Mouse (Mus musculus) layer of hippocampus, postnatal 14 days (tissue): ENCODE results near the gene Defb48. TPM values are rescaled to one million over a fixed set of nuclear protein-coding genes. Genes with fewer than 3 reads are reported as not detected.
A peak's percentile ranks its signal among the peaks of the same experiment; 100 is the strongest.

Source experiments
- DNase-seq, 2 experiments: peaks; one replicate each; pipeline ENCODE4 v3.0.0; 2021 to 2022; ENCODE audit warnings: low spot score in 2 of 2, mixed read lengths in 1 of 2
- total RNA-seq, 2 experiments: library from RNA; stranded (reverse); gene quantifications; 2 replicates each; pipeline ENCODE4 v1.2.3; 2021

Gene Defb48
- total RNA-seq, 2 experiments from 2014 or later: not detected

- no peak for DNase-seq
These were observed 48.9 kb downstream of the Defb48 start for GRCm38 (mm10) chr14:62935361-62935760.

- DNase-seq: peak in 1 of 2 experiments; percentile 39
These were observed 56.2 kb downstream of the Defb48 start for GRCm38 (mm10) chr14:62928101-62928541.

Other genes starting within 250 kb of the Defb48 start
- 10 to 100 TPM; 40.6 to 44.9 TPM for gene Ints6, start 223.3 kb downstream of the Defb48 start, total RNA-seq
- 10 to 100 TPM; 14.6 TPM for gene Wdfy2, start 146.8 kb downstream of the Defb48 start, total RNA-seq
- not detected for gene Defb47, start 13.6 kb upstream of the Defb48 start, total RNA-seq
- not detected for gene Defb43, start 27.3 kb upstream of the Defb48 start, total RNA-seq
- gene Defb42, start 62.5 kb upstream of the Defb48 start, total RNA-seq: not detected
- not detected for gene Defb30, start 65.5 kb upstream of the Defb48 start, total RNA-seq